Mouse (Mus musculus): ENCODE data around the gene 4931429L15Rik.

The 4931429L15Rik gene

DNA sequence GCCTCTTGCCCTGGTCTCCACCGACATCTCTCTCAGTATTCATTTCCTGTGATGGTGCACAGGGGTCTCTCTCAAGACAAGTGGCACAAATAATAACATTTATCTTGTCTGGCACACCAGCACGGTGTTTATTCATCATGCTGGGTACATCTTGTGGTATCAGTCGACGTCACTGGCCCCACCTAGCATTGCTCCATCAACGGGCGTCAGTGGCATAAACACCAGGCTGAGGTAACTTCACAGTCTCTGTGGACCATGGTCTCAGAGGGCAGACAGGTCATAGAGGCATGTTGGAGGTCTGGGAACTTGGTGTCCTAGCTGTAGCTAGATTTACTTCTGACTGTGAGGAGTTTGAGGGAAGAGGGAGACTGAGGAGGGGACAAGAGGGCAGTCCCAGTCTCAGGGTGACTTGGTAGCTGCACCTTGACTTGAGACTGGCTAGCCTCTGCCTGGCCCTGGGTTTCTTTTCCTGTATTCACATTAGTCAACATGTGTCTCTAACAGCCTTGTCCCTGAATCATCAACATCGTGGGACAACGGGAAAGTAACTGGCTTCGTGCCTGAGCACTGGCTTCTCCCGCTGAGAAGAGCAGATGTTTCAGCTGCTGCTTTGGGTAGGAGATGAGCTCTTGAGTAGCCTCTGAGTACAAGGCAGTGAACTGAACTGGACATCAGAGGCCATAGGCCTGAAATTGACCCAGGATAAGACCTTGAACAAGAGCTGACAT, 63.0 kb downstream of the 4931429L15Rik start:
- no peak for DNase-seq

DNA sequence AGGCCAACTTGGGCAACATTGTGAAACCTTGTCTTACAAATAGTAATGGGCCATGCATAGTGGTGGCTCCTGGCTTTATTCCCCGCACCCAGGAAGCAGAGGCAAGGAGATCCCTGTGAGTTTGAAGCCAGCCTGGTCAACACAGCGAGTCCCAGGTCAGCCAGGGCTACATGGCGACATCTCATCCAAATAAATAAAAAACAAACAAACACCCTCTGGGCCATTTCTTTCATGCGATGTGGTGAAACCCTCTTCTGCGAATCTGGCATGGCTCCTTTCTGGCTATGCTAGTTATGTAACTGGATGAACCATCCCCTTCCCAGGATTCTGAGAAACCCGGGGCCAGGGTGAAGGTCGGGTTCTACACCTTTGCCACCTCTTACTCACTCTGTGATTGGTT, 63.6 kb downstream of the 4931429L15Rik start:
- DNase-seq: no peak

Measured in cerebellum, adult 8-10 months (tissue).